Mouse (Mus musculus): Measurements from ENCODE around the gene Ldb3. TPM values are rescaled to one million over a fixed set of nuclear protein-coding genes. Genes with fewer than 3 reads are reported as not detected.

The Ldb3 gene
- 11.0 and 12.8 TPM in 2 replicates for polyA plus RNA-seq (2012; rRNA removed)

GRCm38 (mm10) chr14:34588498-34588897, at the start of gene Ldb3:
TSS of gene Ldb3 (minus strand) at chr14:34588682.

GRCm38 (mm10) chr14:34599941-34600340, 11.5 kb upstream of the Ldb3 start, which contains the start of gene Opn4:
TSS of gene Opn4 (minus strand) at chr14:34600142.

DNA sequence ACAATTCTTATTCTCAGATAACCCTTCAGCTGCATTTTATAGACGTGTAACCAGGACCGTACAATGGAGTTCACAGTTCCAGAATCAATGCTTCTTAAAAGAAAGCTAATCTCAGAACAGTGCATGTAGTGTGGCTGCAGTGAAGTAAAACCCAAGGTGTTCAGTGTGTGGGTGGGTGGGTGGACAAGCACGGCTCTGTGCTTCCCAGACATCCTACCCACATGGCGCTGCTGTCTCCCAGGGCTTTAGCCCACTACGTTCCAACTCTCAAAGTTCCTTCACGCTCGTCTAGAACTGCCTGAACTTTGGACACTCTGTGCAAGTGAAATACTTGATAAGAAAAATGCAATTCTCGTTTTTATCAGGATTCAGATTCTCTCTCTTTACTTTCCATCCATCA, 65.8 kb downstream of the Ldb3 start, which contains the start of gene 9230112D13Rik:
Gene 9230112D13Rik, minus strand, starts transcription at position 101 of the 400 bp plus-strand sequence.

GRCm38 (mm10) chr14:34503325-34503647, 85.2 kb downstream of the Ldb3 start, which contains the start of gene Bmpr1a:
TSS of gene Bmpr1a (minus strand) at chr14:34503341.

Other genes starting within 250 kb of the Ldb3 start
- 0.44 TPM in 1 of 2 replicates, not detected in the other for gene Fam25c, start 233.2 kb downstream of the Ldb3 start, polyA plus RNA-seq (2012; rRNA removed)
- gene Sncg, start 213.9 kb downstream of the Ldb3 start, polyA plus RNA-seq (2012; rRNA removed): 16.8 and 17.8 TPM in 2 replicates
- gene Mmrn2, start 213.2 kb downstream of the Ldb3 start, polyA plus RNA-seq (2012; rRNA removed): 6.9 and 8.0 TPM in 2 replicates
- gene Bmpr1a, start 85.3 kb downstream of the Ldb3 start, polyA plus RNA-seq (2012; rRNA removed): 5.0 and 7.4 TPM in 2 replicates
- not detected in 2 replicates for gene 9230112D13Rik, start 65.9 kb downstream of the Ldb3 start, polyA plus RNA-seq (2012; rRNA removed)
- gene Opn4, start 11.5 kb upstream of the Ldb3 start, polyA plus RNA-seq (2012; rRNA removed): not detected in 2 replicates
- gene Wapl, start 85.2 kb upstream of the Ldb3 start, polyA plus RNA-seq (2012; rRNA removed): 5.8 and 6.9 TPM in 2 replicates
- 0.16 and 0.52 TPM in 2 replicates for gene Grid1, start 231.4 kb upstream of the Ldb3 start, polyA plus RNA-seq (2012; rRNA removed)